Mouse (Mus musculus) MEL (cell line): ENCODE measurements around the gene Gm40193. TPM values are rescaled to one million over a fixed set of nuclear protein-coding genes. Genes with fewer than 3 reads are reported as not detected.

Source experiments
- DNase-seq: peaks from one replicate; pipeline ENCODE4 v3.0.0; 2011; ENCODE audit warnings: low read depth, low spot score
- H3K27ac ChIP-seq: 2 replicates; pipeline ENCODE4 v1.5.1; 2012; ENCODE audit warnings: low read depth, mild to moderate bottlenecking, control low read depth, low read length, moderate library complexity; ENCODE audit not compliant: control insufficient read depth
- H3K27me3 ChIP-seq, 2 experiments: fragments of 150-350 bp in 1 of 2; sonication (generic) in 1 of 2; 2 replicates each; pipeline ENCODE4 v1.6.1; 2012; ENCODE audit warnings: low read length in 2 of 2, mild to moderate bottlenecking in 2 of 2, improper control_type of control experiment in 1 of 2, moderate library complexity in 1 of 2; ENCODE audit not compliant: insufficient read depth in 2 of 2, control insufficient read depth in 1 of 2
- H3K36me3 ChIP-seq, 2 experiments: 2 replicates each; pipeline ENCODE4 v1.6.1; 2012 to 2014; ENCODE audit warnings: low read length in 2 of 2, improper control_type of control experiment in 1 of 2, inconsistent platforms in 1 of 2, mild to moderate bottlenecking in 1 of 2; ENCODE audit not compliant: insufficient read depth in 2 of 2, control insufficient read depth in 1 of 2
- H3K4me1 ChIP-seq, 2 experiments: fragments of 150-350 bp in 1 of 2; sonication (generic) in 1 of 2; 2 replicates each; pipeline ENCODE4 v1.6.1; 2012; ENCODE audit warnings: low read length in 2 of 2, improper control_type of control experiment in 1 of 2, mild to moderate bottlenecking in 1 of 2; ENCODE audit not compliant: insufficient read depth in 2 of 2, control insufficient read depth in 1 of 2
- H3K4me3 ChIP-seq, 2 experiments: fragments of 150-350 bp in 1 of 2; sonication (generic) in 1 of 2; 2 replicates each; pipeline ENCODE4 v1.5.1; 2012; ENCODE audit warnings: low read depth in 2 of 2, low read length in 2 of 2, mild to moderate bottlenecking in 2 of 2, moderate library complexity in 2 of 2, control low read depth in 1 of 2, improper control_type of control experiment in 1 of 2; ENCODE audit not compliant: control insufficient read depth in 1 of 2, insufficient read depth in 1 of 2
- H3K79me2 ChIP-seq: 2 replicates; pipeline ENCODE4 v1.6.1; 2012; ENCODE audit warnings: mild to moderate bottlenecking, low read length, moderate library complexity; ENCODE audit not compliant: control insufficient read depth, poor library complexity, insufficient read depth
- H3K9ac ChIP-seq: 2 replicates; pipeline ENCODE4 v1.6.1; 2012; ENCODE audit warnings: low read depth, mild to moderate bottlenecking, control low read depth, low read length, moderate library complexity; ENCODE audit not compliant: control insufficient read depth, poor library complexity, severe bottlenecking
- H3K9me3 ChIP-seq: fragments of 150-350 bp; sonication (generic); replicated peaks from 2 replicates; pipeline ENCODE4 v1.6.1; 2012; ENCODE audit warnings: mild to moderate bottlenecking, low read length, improper control_type of control experiment, moderate library complexity; ENCODE audit not compliant: insufficient read depth
- CTCF ChIP-seq, 3 experiments: IDR thresholded peaks in 2 of 3; conservative IDR thresholded peaks in 1 of 3; 2 replicates each; pipeline ENCODE4 v1.5.1; 2011 to 2012; ENCODE audit warnings: low read length in 3 of 3, low read depth in 2 of 3, mild to moderate bottlenecking in 2 of 3, improper control_type of control experiment in 1 of 3, inconsistent platforms in 1 of 3, mixed read lengths in 1 of 3, moderate library complexity in 1 of 3; ENCODE audit not compliant: control insufficient read depth in 1 of 3, insufficient read depth in 1 of 3, poor library complexity in 1 of 3, severe bottlenecking in 1 of 3
- E2F4 ChIP-seq: IDR thresholded peaks from 2 replicates; pipeline ENCODE4 v1.6.1; 2011; ENCODE audit warnings: low read depth, low read length, improper control_type of control experiment, borderline replicate concordance
- EP300 ChIP-seq, 2 experiments: IDR thresholded peaks; 2 replicates each; pipeline ENCODE4 v1.6.1; 2011; ENCODE audit warnings: improper control_type of control experiment in 2 of 2, low read length in 2 of 2, low read depth in 1 of 2, mild to moderate bottlenecking in 1 of 2
- ETS1 ChIP-seq: IDR thresholded peaks from 2 replicates; pipeline ENCODE4 v1.6.1; 2012; ENCODE audit warnings: low read depth, mild to moderate bottlenecking, inconsistent platforms, low read length, improper control_type of control experiment, moderate library complexity
- GABPA ChIP-seq: IDR thresholded peaks from 2 replicates; pipeline ENCODE4 v1.6.1; 2012; ENCODE audit warnings: low read depth, mild to moderate bottlenecking, inconsistent platforms, low read length, improper control_type of control experiment, moderate library complexity
- GATA1 ChIP-seq: IDR thresholded peaks from 2 replicates; pipeline ENCODE4 v1.6.1; 2011; ENCODE audit warnings: low read depth, low read length, improper control_type of control experiment
- HCFC1 ChIP-seq: IDR thresholded peaks from 2 replicates; pipeline ENCODE4 v1.6.1; 2012; ENCODE audit warnings: low read depth, mild to moderate bottlenecking, inconsistent platforms, low read length, improper control_type of control experiment, moderate library complexity
- MAFK ChIP-seq: IDR thresholded peaks from 2 replicates; pipeline ENCODE4 v1.6.1; 2011; ENCODE audit warnings: low read depth, mild to moderate bottlenecking, low read length, improper control_type of control experiment, borderline replicate concordance
- MXI1 ChIP-seq: IDR thresholded peaks from 2 replicates; pipeline ENCODE4 v1.6.1; 2011; ENCODE audit warnings: mild to moderate bottlenecking, low read depth, low read length, improper control_type of control experiment
- MYB ChIP-seq: IDR thresholded peaks from 2 replicates; pipeline ENCODE4 v1.6.1; 2011; ENCODE audit warnings: mild to moderate bottlenecking, low read depth, low read length, improper control_type of control experiment
- NELFE ChIP-seq: IDR thresholded peaks from 2 replicates; pipeline ENCODE4 v1.6.1; 2011; ENCODE audit warnings: low read depth, low read length, improper control_type of control experiment
- RCOR1 ChIP-seq: IDR thresholded peaks from 2 replicates; pipeline ENCODE4 v1.6.1; 2012; ENCODE audit warnings: low read depth, mild to moderate bottlenecking, inconsistent platforms, low read length, improper control_type of control experiment
- SIN3A ChIP-seq: IDR thresholded peaks from 2 replicates; pipeline ENCODE4 v1.6.1; 2012; ENCODE audit warnings: low read length, improper control_type of control experiment, inconsistent platforms
- TBP ChIP-seq: IDR thresholded peaks from 2 replicates; pipeline ENCODE4 v1.8.0; 2011; ENCODE audit warnings: low read depth, low read length, improper control_type of control experiment
- TCF12 ChIP-seq: IDR thresholded peaks from 2 replicates; pipeline ENCODE4 v1.6.1; 2014; ENCODE audit warnings: low read depth, mild to moderate bottlenecking, inconsistent platforms, low read length, improper control_type of control experiment, moderate library complexity
- USF1 ChIP-seq: IDR thresholded peaks from 2 replicates; pipeline ENCODE4 v1.6.1; 2014; ENCODE audit warnings: low read depth, mild to moderate bottlenecking, inconsistent platforms, low read length, improper control_type of control experiment, moderate library complexity
- ZC3H11A ChIP-seq: IDR thresholded peaks from 2 replicates; pipeline ENCODE4 v1.6.1; 2012; ENCODE audit warnings: low read depth, mild to moderate bottlenecking, inconsistent platforms, low read length, improper control_type of control experiment
- ZNF384 ChIP-seq: IDR thresholded peaks from 2 replicates; pipeline ENCODE4 v1.6.1; 2012; ENCODE audit warnings: low read depth, mild to moderate bottlenecking, inconsistent platforms, low read length, improper control_type of control experiment
- polyA plus RNA-seq, 2 experiments: library from polyadenylated mRNA; stranded (reverse) in 1 of 2; unstranded in 1 of 2; fragments of >175 nt in 1 of 2; fragments of >200 nt in 1 of 2; gene quantifications; 2 replicates each; pipeline versions ENCODE4 v1.2.1 to v1.2.4; 2012; ENCODE audit warnings: low replicate concordance in 2 of 2, low read depth in 1 of 2; ENCODE audit not compliant: insufficient read length in 2 of 2, insufficient read depth in 1 of 2, missing spikeins in 1 of 2
- total RNA-seq: library from RNA; depleted of rRNA; stranded (reverse); fragments of 300-350 nt; gene quantifications from 2 replicates; pipeline ENCODE4 v1.2.3, GENCODE M21; 2012

Gm40193 gene
- total and polyA plus RNA-seq, 3 experiments: not detected

- no peaks in the 10 kb centered on the region for H3K79me2 ChIP-seq
These were observed 19.9 kb downstream of the Gm40193 start for GRCm38 (mm10) chr11:70512709-70513342.

DNA sequence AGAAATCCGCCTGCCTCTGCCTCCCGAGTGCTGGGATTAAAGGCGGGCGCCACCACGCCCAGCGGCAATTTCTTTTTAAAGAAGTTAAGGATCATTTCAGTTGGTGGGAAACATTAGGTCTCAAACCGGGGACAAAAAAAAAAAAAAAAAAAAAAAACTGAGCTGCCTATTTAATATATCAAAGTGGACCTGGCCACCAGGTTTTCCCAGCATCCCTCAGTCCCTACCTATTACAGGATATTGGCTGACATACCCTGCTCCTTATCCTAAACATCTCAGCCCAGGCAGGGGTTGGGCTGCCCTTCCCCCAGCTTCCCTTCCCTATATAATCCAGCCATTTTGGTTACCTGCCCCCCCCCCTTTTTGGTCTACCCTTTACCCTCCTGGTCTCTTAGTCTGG, 20.9 kb downstream of the Gm40193 start:
- no peaks in the 10 kb centered on the region for H3K9me3 ChIP-seq
- no peak overlapping the region for H3K27ac ChIP-seq
- no peaks in the 10 kb centered on the region; a peak in 1 of 4 replicates for H3K27me3 ChIP-seq
- no peak for TF ChIP-seq MYB
- TF ChIP-seq ZNF384: peak; percentile 50; the same call in 1 of the 2 replicates
- H3K36me3 ChIP-seq: peaks cover 0 to 18% of the 10 kb centered on the region in 2 experiments; a peak in 2 of 4 replicates
- H3K9ac ChIP-seq: no peak overlapping the region
- H3K4me1 ChIP-seq: peaks cover 10 to 23% of the 10 kb centered on the region in 2 experiments
- H3K79me2 ChIP-seq: no peaks in the 10 kb centered on the region
- no peak overlapping the region for H3K4me3 ChIP-seq
- DNase-seq: no peak

More at GRCm38 (mm10) chr11:70512709-70513342, 19.9 kb downstream of the Gm40193 start:
- TF ChIP-seq HCFC1 (no peak), TBP (no peak), RCOR1 (peak; percentile 84), CTCF (IDR thresholded peaks at IDR 0.05 in 2 of 3, conservative IDR thresholded peaks at IDR 0.05 in 1 of 3; ENCODE audit: control insufficient read depth in 1 of 3, insufficient read depth in 1 of 3, low read depth in 2 of 3, low read length in 3 of 3, poor library complexity in 1 of 3, severe bottlenecking in 1 of 3) (no peak), MAFK (no peak), ETS1 (peak; percentile 77), NELFE (no peak), TCF12 (peak; percentile 85), GABPA (no peak), MXI1 (peak; percentile 63), SIN3A (peak; percentile 70), EP300 (IDR thresholded peaks at IDR 0.05; ENCODE audit: low read depth in 1 of 2, low read length in 2 of 2) (peak; percentile 88), ZC3H11A (peak; percentile 4; the same call in 1 of the 2 replicates), USF1 (no peak), E2F4 (no peak), GATA1 (peak; percentile 91)
- Histone ChIP-seq H3K9me3 (no peaks in the 10 kb centered on the region), H3K4me1 (peaks cover 10 to 23% of the 10 kb centered on the region in 2 experiments), H3K27me3 (no peaks in the 10 kb centered on the region; a peak in 1 of 4 replicates), H3K4me3 (peak overlapping the region in 1 of 2 experiments; percentile 3; a peak in 2 of 4 replicates), H3K36me3 (peaks cover 0 to 21% of the 10 kb centered on the region in 2 experiments; a peak in 2 of 4 replicates), H3K9ac (no peak overlapping the region; the same call in 1 of the 2 replicates), H3K27ac (0 out of 2 replicates have a peak overlapping the region, but pooled peaks have one; percentile 13)
- peak; percentile 43 for DNase-seq
